Mouse (Mus musculus) cerebellum, postnatal 10 days (tissue): ENCODE data around the gene AC192777.2.
"Not testable (repeated sequence)": the region's sequence is repeated elsewhere in the genome, so short reads cannot be mapped to it uniquely, and the experiment has no call there.

Experiments used
- DNase-seq, 2 experiments: peaks; one replicate each; pipeline ENCODE4 v3.0.0; 2021; ENCODE audit warnings: mixed read lengths in 2 of 2

The AC192777.2 gene

GRCm38 (mm10) chr17:40095150-40095549, at the start of gene AC192777.2:
Gene AC192777.2 (plus strand): TSS chr17:40095450.
- DNase-seq, result not testable (repeated sequence)

GRCm38 (mm10) chr17:40116172-40116571, 20.9 kb downstream of the AC192777.2 start:
- DNase-seq, result not testable (repeated sequence)

GRCm38 (mm10) chr17:40116877-40117276, 21.6 kb downstream of the AC192777.2 start:
- DNase-seq, result peak; percentile 1 to 2
